Mouse (Mus musculus) cerebellum, postnatal 10 days (tissue): ENCODE measurements around the gene Eri3.

ENCODE experiments used
- DNase-seq, 2 experiments: peaks; one replicate each; pipeline ENCODE4 v3.0.0; 2021; ENCODE audit warnings: mixed read lengths in 2 of 2

Gene Eri3

DNA sequence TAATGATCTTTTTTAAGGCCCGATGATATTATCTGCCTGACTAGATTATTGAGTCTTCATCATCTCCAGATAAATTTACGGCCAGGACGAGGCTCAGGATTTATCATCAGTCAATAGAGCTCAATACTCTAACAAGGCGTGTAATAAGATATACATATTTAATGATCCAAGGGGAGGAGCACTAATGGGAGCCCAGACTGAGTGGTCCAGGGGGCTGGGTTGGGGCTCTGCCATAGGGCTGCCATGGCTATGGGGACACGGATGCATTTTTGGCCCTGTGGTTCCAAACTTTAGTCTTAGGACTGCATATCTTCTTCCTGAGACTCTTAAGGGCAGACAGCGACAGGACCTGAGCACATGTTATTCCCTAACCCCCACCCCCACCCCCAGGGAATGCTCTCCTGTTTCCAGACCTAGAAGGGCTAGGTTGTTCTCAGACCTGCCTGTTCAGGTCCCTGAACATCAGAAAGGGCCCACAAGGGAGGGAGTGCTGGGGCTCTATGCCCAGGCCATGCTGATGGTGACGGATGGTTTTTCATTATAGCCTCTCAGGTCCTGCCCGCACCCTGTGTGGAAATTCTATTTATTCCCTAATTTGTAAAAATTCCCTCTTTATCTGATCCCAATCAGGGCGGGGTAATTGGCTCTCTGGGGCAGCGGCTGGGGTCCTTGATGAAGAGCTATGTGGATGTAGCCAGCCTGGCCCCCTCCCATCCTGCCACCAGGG, 114.4 kb downstream of the Eri3 start:
- DNase-seq, result no peak

DNA sequence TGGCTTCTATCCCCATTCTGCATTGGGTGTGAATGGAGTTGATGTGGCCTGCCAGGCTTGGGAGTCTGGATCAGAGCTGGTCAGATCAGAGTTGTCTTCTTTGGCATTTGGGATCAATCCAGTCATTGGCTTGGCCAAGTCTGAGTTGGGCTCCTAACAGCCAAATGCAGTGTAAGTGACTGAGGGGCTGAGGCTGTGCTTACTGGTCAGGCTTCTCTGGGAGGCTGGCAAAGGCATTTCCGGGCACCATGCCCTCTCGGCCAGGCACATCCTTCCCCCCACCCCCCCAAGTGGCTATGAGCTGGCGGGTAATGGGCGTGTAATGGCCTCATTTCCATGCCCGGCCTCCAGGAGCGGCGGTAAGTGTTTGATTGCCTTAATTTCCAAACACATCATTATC, 115.4 kb downstream of the Eri3 start:
- DNase-seq, result peak; percentile 90 to 95

DNA sequence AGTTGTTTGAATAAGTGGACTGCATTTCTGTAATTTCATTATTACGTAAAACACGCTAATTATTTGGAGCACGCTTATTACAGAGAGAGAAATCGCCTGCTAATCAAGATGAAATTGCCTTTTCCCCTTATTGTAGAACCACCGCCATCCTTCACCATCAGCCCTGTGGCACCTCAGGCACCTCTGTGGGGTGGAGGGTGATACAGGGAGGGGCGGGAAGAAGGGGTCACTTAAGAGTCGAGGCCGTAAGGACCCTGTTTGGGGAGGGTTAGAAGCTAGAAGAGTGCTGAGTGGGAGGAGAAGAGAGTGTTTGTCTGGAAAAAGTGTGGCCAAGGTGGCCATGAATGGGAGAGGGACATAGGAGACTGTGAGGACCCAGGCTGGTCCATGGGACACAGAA, 115.9 kb downstream of the Eri3 start:
- no peak for DNase-seq

DNA sequence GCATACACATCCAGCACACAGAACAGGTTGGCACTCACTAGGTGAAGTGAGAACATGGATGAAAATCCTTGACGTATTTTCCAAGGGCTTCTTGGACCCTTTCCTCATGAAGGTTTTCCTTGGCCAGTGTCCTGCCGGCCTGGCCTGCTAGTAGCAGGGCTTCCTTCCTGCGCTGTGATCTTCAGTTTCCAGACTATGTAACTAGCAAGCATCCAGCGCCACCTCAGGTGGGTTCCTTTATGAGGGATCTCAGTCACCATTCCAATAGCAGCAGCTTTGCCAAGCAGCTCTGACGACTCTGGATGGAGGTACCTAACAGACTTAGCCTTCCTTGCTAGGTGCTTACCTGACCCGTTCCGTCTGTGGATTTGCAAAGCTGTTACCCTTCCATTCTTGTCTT, 119.7 kb downstream of the Eri3 start:
- peak; percentile 41 to 48 for DNase-seq

DNA sequence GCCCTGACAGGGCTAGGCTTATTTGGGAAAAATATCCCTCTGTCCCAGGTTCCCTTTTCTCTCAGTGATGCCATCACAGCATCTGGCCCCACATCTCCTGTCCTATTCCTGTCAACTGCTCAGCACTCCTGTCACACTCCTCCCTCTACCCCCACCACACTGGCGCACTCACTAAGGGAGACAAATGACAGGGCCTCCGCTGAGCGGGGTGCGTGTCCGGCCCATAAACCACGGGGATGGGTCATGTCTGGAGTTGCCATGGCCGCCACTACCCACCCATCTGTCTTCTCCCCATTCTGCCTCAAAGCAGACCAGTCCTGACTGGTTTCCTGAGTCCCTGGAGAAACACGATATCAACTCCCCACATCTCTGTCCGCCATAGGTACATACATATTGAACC, 121.9 kb downstream of the Eri3 start:
- DNase-seq, result no peak

DNA sequence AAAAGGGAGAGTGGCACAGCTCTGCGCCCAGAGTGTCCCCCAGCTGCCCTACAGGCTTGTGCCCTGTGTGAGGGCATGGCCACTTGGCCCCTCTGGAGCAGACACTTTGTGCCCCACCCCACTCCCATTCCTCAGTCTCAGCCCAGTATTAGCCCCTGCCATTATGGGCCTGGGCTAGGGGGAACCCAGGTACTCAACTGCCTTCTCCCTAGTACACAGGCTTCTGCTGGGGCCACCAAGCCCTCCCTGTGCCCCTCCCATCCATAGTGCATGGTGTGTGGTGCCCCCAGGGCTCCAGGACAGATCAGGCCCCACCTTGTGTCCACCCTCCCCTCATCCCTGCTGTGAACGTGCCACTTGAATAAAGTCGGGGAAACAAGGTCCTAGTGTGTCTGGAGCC, 123.7 kb downstream of the Eri3 start:
- no peak for DNase-seq

DNA sequence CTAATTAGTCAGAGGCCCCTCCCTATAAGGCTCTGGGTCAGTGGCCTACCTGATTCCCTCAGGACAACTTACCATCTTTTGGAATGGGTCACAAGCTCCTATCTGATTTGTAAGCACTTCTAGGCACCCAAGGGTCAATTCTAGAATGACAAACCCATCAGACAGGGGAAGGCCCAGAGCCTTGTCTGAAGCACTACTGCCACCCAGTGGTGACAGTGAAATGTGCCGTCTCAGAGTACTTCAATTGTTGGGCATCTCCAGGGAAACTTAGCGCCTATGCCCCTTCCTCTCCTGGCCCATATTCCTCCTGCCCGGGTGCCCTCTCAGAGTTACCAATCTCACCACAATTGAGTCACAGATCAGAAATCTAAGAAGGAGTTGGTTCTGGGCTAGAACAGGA, 126.7 kb downstream of the Eri3 start:
- DNase-seq, result peak; percentile 93 to 96

DNA sequence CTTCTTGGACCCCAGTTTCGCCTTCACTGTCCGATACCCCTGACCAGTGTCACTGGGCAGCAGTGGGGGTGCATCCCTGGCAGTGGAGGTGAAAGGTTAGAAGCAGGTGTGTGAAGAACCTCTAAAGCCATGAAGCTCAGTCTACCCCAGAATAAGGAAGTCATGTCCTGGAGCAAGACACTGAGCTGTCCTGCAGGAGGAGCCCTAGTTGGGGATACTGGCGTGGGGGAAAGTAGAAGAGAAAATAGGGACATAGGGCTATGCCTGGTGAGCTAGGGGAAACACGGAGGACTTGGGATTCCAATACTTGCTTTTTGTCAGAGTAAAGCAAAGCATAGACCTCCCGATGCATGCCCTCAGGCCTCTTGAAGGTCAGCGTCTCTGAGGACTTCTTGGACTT, 130.8 kb downstream of the Eri3 start:
- DNase-seq, result no peak

DNA sequence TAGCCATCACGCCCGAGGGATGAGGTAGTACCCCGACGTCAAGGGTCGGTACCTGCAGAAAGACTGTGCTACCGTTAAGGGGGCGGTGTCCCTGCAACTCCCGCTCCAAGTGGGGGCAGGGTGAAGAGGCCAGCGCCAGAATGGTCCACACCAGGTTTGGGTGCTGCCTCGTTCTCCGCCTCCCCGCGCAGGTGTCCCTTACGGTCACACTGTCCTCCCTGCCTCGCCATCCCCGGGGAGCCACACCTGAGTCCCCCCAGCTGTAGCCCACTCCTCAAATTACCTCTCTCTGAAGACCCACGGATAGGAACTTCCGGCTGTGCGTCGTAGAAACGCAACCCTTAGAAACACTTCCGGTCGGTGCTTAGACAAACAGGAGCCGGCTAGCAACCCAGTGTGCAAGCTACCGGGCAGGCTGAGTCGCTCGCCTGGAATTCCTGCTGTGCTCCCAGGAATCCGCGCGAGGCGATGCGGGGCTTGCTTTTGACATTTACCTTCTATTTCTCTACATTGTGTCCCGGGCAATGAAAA, 131.8 kb downstream of the Eri3 start, which contains the start of gene Dmap1:
Dmap1 (minus strand) TSS at position 343 of the 531 bp plus-strand sequence.
- DNase-seq, result peak; percentile 91

DNA sequence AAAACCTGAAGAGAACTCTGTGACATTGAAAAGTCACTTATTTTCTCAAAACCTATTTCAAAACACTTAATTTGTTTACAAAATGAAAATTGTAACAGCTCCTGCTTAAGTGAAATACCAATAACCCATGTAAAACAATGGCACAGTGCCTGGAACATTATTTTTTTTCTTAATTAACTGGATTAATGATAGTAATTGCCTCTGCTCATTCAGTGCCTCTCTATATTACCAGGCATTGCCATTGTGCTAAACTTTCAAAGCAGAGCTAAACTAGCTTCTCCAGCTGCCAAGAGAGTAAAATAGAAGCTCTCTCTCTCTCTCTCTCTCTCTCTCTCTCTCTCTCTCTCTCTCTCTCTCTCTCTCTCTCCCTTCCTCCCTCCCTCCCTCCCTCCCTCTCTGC, 132.3 kb downstream of the Eri3 start:
- no peak for DNase-seq

DNA sequence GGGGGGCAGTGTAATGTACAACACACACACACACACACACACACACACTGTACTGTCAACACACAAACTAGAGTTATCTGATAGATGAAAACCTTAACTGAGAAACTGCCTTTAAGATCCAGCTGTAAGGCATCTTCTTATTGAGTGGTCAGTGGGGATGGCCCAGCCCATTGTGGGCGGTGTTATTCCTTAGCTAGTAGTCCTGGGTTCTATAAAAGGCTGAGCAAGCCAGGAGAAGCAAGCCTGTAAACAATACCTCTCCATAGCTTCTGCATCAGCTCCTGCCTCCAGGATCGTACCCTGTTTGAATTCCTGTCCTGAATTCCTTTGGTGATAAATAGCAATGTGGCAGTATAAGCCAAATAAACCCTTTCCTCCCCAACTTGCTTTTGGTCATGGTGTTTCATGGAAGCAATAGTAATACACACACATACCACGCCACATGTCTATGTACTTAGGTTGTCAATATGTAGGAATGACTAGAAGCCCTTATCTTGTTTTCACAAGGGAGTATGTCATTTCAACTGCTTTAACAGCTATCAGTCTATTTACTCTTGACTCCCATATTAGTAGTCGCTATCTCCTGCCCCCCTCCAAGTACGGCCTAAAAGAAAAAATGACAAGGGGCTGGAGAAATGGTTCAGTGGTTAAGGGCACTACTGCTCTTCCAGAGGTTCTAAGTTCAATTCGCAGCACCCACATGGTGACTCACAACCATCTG, 133.0 kb downstream of the Eri3 start:
- no peak for DNase-seq

DNA sequence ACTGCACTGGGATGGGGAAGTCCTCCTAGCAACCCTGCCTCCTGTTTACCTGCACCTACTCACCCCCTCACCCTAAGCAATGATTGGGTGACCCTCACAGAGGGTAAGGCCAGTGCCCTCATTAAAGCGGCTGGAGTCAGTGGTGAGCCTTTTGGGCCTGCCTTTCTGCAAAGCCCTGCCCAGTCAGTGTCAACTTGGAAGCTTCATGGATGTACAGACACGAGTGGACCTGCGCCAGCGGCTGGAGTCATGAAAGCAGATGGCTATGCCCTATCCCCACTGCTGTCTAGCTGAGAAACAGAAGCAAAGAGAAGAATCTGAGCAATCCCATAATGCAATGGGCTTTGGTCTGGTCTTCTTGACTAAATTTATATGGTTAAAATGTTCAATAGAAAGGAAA, 136.2 kb downstream of the Eri3 start:
- DNase-seq, result peak in 1 of 2 experiments; percentile 53

DNA sequence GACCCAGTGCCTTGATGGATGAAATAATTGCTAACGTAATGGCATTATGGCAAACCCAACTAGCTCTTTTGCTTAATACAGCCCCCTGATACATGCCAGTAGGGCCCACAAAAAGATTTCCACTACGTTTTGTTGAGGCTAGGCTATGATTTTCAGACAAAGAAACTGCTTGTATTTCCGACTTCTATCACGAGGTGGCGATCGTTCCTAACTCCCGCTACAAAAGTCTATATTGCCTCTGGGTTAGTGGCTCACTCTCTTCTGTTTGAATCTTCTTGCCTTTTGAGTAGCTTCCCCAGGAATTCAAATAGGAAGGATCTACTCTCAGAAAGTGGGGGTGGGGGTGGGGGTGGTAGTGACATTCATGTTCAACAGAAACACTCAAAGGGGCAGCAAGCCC, 155.2 kb downstream of the Eri3 start:
- DNase-seq, result peak; percentile 73 to 80

DNA sequence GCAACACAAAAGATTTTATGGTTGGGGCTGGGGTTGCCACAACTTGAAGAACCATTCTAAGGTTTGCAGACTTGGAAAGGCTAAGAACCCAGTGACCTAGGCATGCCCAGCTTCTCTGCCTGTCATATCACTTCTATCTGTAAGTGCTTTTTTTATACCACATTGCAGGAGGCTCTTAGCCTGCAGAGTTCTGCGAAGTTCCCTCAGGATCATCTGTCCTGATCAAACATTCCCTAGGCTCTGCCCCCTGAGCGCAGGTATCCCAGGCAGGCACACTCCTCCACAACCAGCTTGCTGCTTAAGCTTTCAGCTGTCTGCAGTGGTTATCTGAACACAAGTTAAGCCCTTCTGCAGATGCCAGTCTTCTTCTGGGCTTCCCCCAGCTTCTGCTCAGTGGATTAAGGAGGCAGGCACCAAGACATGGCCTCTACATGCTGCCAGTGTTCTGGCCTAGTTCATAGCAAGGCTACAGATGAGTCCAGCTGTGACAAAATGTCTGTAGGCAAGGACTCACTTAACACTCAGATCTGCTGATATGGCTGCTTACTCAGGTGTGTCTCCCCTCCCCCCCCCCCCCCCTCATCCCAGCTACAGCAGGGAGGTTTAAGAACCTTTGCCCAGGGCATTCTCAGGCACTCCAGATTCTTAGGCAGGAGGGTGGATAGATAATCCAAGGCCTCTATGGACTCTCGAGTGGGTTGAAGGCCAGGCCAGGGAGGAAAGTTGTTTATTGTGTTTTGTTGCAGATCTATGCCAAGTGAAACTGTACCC, 158.8 kb downstream of the Eri3 start:
- DNase-seq, result no peak

DNA sequence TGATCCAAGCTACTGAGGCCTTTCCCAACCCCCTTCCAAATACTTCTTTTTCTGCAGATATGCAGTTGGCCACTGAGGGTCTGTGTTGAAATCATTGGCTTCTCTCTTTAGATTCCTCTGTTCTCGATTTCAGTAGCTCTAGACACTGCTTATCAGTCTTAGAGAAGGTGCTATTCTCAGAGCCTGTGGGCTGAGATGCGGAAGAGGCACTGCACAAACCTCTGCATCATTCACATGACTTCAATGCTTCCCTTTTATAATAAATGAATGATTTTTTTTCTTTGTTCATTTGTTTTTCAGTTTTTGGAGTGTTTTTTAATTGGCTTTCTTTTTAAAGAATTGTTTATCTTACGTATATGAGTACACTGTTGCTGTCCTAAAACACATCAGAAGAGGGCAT, 162.1 kb downstream of the Eri3 start:
- no peak for DNase-seq

DNA sequence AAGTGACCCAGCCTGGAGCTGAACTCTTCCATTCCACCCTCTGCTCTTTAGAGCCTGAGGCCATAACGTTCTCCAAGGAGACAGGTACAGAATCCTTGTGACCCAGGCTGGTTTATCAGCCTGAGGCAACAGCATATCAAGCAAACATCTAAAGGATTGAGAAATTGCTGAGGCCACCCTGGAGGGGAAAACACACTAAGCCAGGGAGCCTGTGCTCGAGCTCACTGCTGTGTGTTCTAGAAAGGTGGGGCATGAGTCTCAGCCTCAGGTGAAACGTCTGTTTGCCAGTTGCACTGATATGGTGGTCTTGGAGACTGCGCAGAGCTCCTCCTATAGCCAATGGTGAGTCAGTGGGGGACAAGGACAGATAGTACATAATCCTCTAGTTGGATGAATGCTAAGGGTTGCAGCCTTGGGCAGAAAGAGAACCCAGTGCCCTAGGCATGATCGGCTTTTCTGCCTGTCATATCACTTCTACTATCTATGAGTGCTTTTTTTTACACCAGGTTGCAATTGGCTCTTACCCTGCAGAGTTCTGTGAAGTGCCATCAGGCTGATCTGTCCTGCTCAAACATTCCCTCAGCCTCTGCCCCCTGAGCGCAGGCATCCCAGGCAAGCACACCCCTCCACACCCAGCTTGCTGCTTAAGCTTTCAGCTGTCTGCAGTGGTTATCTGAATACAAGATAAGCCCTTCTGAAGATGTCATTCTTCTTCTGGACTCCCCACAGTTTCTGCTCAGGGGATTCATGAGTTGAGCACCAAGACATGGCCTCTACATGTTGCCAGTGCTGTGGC, 163.3 kb downstream of the Eri3 start:
- DNase-seq, result no peak
